Mouse (Mus musculus): ENCODE results near the gene Mrgprd. TPM values are rescaled to one million over a fixed set of nuclear protein-coding genes. Genes with fewer than 3 reads are reported as not detected.
A peak's percentile ranks its signal among the peaks of the same experiment; 100 is the strongest.

Mrgprd gene
- polyA plus RNA-seq, 1 experiment from 2014 or later: not detected

GRCm38 (mm10) chr7:145291847-145292246 is 22.8 kb upstream of the Mrgprd start:
- Histone ChIP-seq H3K27ac (ENCODE audit: low read length) (no peak overlapping the region), H3K27me3 (replicated peaks; ENCODE audit: insufficient read depth, low read length) (no peaks in the 10 kb centered on the region), H3K9ac (replicated peaks; ENCODE audit: low read depth) (no peak overlapping the region), H3K36me3 (ENCODE audit: insufficient read depth, low read length) (no peaks in the 10 kb centered on the region), H3K4me3 (ENCODE audit: low read depth, low read length) (no peak overlapping the region), H3K4me1 (ENCODE audit: insufficient read depth, low read depth, low read length) (no peaks in the 10 kb centered on the region; the same call in 1 of the 2 replicates), H3K4me2 (replicated peaks; ENCODE audit: low read depth, low read length) (no peak overlapping the region), H3K9me3 (ENCODE audit: low read length) (no peaks in the 10 kb centered on the region)
- no peak for TF ChIP-seq EP300 (IDR thresholded peaks at IDR 0.05)
- WGBS: 90% methylated on average over 2 of the region's 2 CpGs
- no peak for DNase-seq (ENCODE audit: low spot score)
- no peak for ATAC-seq

DNA sequence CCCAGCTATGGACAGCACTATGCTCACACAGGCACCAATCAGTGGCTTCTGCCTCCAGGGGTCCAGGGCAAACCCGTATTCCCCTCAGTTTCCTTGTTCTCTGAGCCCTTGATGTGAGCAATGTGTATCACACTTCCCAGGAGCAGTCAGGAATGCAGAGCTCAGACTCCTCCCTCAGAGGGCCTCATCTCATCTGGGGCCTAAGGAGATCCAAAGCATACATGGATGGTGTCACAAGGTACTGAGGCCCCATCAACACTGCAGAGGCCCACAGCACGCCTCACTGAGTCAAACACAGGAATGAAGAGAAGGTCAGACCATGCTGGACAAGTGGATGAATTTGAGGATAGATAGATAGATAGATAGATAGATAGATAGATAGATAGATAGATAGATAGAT is 21.9 kb upstream of the Mrgprd start:
- WGBS: 43% methylated on average over 2 of the region's 2 CpGs
- no peak for ATAC-seq

GRCm38 (mm10) chr7:145293859-145294258 is 20.8 kb upstream of the Mrgprd start:
- H3K9me3 ChIP-seq (ENCODE audit: low read length): no peaks in the 10 kb centered on the region
- no peak for ATAC-seq
- H3K9ac ChIP-seq (replicated peaks; ENCODE audit: low read depth): no peak overlapping the region
- no peaks in the 10 kb centered on the region for H3K36me3 ChIP-seq (ENCODE audit: insufficient read depth, low read length)
- no peak for TF ChIP-seq EP300 (IDR thresholded peaks at IDR 0.05)
- TF ChIP-seq CTCF (IDR thresholded peaks at IDR 0.05): peak; percentile 63
- WGBS: 44% methylated on average over 6 of the region's 6 CpGs
- H3K27me3 ChIP-seq (replicated peaks; ENCODE audit: insufficient read depth, low read length): no peaks in the 10 kb centered on the region
- H3K4me2 ChIP-seq (replicated peaks; ENCODE audit: low read depth, low read length): no peak overlapping the region
- peaks cover under 1% of the 10 kb centered on the region; the same call in 1 of the 2 replicates for H3K4me1 ChIP-seq (ENCODE audit: insufficient read depth, low read depth, low read length)
- peak; percentile 12 for DNase-seq (ENCODE audit: low spot score)
- H3K27ac ChIP-seq (ENCODE audit: low read length): no peak overlapping the region
- no peak overlapping the region for H3K4me3 ChIP-seq (ENCODE audit: low read depth, low read length)

More for the DNA sequence above, 21.9 kb upstream of the Mrgprd start:
- H3K9me3 ChIP-seq (ENCODE audit: low read length): no peaks in the 10 kb centered on the region
- H3K4me1 ChIP-seq (ENCODE audit: insufficient read depth, low read depth, low read length): no peaks in the 10 kb centered on the region; the same call in 1 of the 2 replicates
- TF ChIP-seq CTCF (IDR thresholded peaks at IDR 0.05) (no peak), EP300 (IDR thresholded peaks at IDR 0.05) (no peak)
- no peak overlapping the region for H3K9ac ChIP-seq (replicated peaks; ENCODE audit: low read depth)
- H3K27ac ChIP-seq (ENCODE audit: low read length): no peak overlapping the region
- H3K4me2 ChIP-seq (replicated peaks; ENCODE audit: low read depth, low read length): no peak overlapping the region
- no peaks in the 10 kb centered on the region for H3K27me3 ChIP-seq (replicated peaks; ENCODE audit: insufficient read depth, low read length)
- DNase-seq (ENCODE audit: low spot score): no peak
- H3K36me3 ChIP-seq (ENCODE audit: insufficient read depth, low read length): no peaks in the 10 kb centered on the region
- H3K4me3 ChIP-seq (ENCODE audit: low read depth, low read length): no peak overlapping the region

GRCm38 (mm10) chr7:145298666-145299490 is 15.8 kb upstream of the Mrgprd start:
- DNase-seq (ENCODE audit: low spot score) (no peak), ATAC-seq (no peak)
- TF ChIP-seq EP300 (IDR thresholded peaks at IDR 0.05): no peak
- TF ChIP-seq CTCF (IDR thresholded peaks at IDR 0.05): peak; percentile 45
- WGBS: 51% methylated on average over 3 of the region's 3 CpGs
- no peak overlapping the region for H3K9ac ChIP-seq (replicated peaks; ENCODE audit: low read depth)
- H3K27ac ChIP-seq (ENCODE audit: low read length): peak overlapping the region; percentile 38; the same call in 1 of the 2 replicates
- no peak overlapping the region for H3K4me2 ChIP-seq (replicated peaks; ENCODE audit: low read depth, low read length)
- H3K4me1 ChIP-seq (ENCODE audit: insufficient read depth, low read depth, low read length): peaks cover 10% of the 10 kb centered on the region; the same call in 1 of the 2 replicates
- no peaks in the 10 kb centered on the region for H3K36me3 ChIP-seq (ENCODE audit: insufficient read depth, low read length)
- no peaks in the 10 kb centered on the region for H3K27me3 ChIP-seq (replicated peaks; ENCODE audit: insufficient read depth, low read length)
- no peaks in the 10 kb centered on the region for H3K9me3 ChIP-seq (ENCODE audit: low read length)
- no peak overlapping the region for H3K4me3 ChIP-seq (ENCODE audit: low read depth, low read length)

DNA sequence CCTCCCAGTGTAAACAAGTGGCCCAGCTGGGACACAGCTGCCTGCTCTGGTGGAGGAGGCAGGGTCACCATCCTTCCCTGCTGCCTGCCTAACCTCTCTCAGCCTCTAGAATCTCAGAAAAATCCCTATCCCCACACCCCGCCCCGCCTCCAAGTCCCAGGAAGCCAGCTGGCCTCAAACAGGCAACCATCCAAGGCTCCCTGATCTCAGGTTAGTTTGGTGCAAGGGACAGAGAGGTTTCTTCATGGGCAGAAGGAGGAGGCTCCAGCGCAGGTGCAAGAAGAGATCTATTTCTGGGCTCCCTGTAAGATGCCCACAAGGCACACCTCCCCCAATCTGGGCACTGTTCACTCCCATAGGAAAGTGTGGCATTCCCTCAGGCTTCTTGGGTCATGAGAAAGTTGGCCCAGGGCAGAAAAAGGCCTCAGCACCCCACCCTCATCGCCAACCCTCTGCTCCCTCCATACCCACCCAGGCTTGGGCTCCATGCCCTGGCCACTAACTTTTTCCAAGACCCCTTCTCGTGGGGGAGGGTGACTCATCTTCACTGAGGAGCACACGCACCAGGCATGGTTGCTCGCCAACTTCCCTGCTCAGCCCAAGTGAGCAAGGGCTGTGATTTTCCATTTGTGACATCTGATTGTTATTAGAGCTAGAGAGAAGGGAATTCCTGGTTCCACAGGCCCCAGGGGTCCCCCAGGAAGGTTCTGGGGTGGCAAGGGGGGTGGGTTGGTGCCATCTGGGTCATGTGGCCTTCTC is 14.9 kb upstream of the Mrgprd start:
- Histone ChIP-seq H3K27ac (ENCODE audit: low read length) (peak overlapping the region; percentile 38; the same call in 1 of the 2 replicates), H3K9ac (replicated peaks; ENCODE audit: low read depth) (no peak overlapping the region), H3K36me3 (ENCODE audit: insufficient read depth, low read length) (no peaks in the 10 kb centered on the region), H3K4me3 (ENCODE audit: low read depth, low read length) (no peak overlapping the region), H3K4me2 (replicated peaks; ENCODE audit: low read depth, low read length) (no peak overlapping the region), H3K9me3 (ENCODE audit: low read length) (no peaks in the 10 kb centered on the region), H3K4me1 (ENCODE audit: insufficient read depth, low read depth, low read length) (peaks cover 10% of the 10 kb centered on the region; the same call in 1 of the 2 replicates), H3K27me3 (replicated peaks; ENCODE audit: insufficient read depth, low read length) (no peaks in the 10 kb centered on the region)
- peak; percentile 20 for ATAC-seq
- 54% methylated on average over 7 of the region's 7 CpGs for WGBS
- no peak for DNase-seq (ENCODE audit: low spot score)
- TF ChIP-seq CTCF (IDR thresholded peaks at IDR 0.05) (no peak), EP300 (IDR thresholded peaks at IDR 0.05) (no peak)

DNA sequence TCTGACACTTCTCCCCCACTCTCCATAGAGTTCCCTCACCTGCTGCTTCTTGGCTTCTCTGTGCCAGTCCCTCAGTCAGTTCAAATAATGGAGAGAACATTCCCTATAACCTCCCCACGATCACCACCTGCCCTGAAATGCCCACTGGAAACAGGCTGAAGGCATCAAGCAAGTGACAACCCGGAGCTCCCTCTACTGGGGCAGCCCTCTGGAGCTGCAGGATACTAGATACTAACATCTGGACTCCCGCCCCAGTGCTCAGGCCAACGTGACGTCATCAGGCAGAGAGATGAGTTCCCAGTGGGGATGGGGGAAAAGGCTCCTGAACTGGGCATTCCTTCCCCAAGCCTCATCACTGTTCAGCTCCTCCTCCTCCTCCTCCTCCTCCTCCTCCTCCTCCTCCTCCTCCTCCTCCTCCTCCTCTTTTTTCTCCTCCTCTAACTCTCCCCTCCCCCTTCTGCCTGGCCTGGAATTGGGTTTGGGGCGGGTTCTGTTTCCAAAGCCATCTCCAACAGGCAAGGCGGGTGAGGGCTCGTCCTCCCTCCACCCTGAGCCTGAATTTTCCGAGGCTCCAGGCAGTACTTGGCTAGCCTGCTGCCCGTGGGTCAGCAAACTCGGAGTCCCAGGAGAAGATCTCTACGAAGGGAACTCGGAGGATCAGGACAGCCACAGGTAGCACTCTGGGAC is 14.2 kb upstream of the Mrgprd start, which contains the start of gene Mrgprf:
Gene Mrgprf, plus strand, starts transcription at position 508 of the 687 bp plus-strand sequence.
- H3K9ac ChIP-seq (replicated peaks; ENCODE audit: low read depth): no peak within 1 kb of the TSS
- no peak within 1 kb of the TSS for H3K4me3 ChIP-seq (ENCODE audit: low read depth, low read length)
- no peaks in the 10 kb centered on the region for H3K27me3 ChIP-seq (replicated peaks; ENCODE audit: insufficient read depth, low read length)
- H3K36me3 ChIP-seq (ENCODE audit: insufficient read depth, low read length): no peaks in the 10 kb centered on the region
- WGBS: 32% methylated on average over 13 of the region's 13 CpGs
- ATAC-seq: no peak
- H3K4me2 ChIP-seq (replicated peaks; ENCODE audit: low read depth, low read length): no peak within 1 kb of the TSS
- H3K9me3 ChIP-seq (ENCODE audit: low read length): no peaks in the 10 kb centered on the region
- H3K4me1 ChIP-seq (ENCODE audit: insufficient read depth, low read depth, low read length): peaks cover 10% of the 10 kb centered on the region; the same call in 1 of the 2 replicates
- DNase-seq (ENCODE audit: low spot score): no peak
- H3K27ac ChIP-seq (ENCODE audit: low read length): peak within 1 kb of the TSS; percentile 38; the same call in 1 of the 2 replicates
- TF ChIP-seq EP300 (IDR thresholded peaks at IDR 0.05) (no peak), CTCF (IDR thresholded peaks at IDR 0.05) (0 out of 2 replicates have a peak, but pooled peaks have one; percentile 25)
